ENCODE assay signal across 9 mouse cellular contexts in genomic region chr3:131320184-131320583, GRCm38 (mm10). TPM values are rescaled to one million over a fixed set of nuclear protein-coding genes. Genes with fewer than 3 reads are reported as not detected.
DNase-seq lines count a peak whose midpoint lies in the region; ATAC-seq lines count a peak whose summit lies in the region.
"Had no signal": no experiment of that assay in that cellular context is flagged by ENCODE, and none has a peak within 500 bp of the region (broad histone marks: within the 10 kb centered on the region; RNA-seq: fewer than 3 reads in every experiment).

No protein-coding gene starts in this region.

- H3K27ac ChIP-seq in heart, embryonic 10.5 days, result no peak overlapping the region
- H3K27ac ChIP-seq in forebrain, embryonic 15.5 days (replicated peaks), result no peak overlapping the region
- H3K27ac ChIP-seq: neural tube, embryonic 13.5 days had no signal

- no peaks in the 10 kb centered on the region for H3K9me3 ChIP-seq in heart, embryonic 10.5 days
- H3K9me3 ChIP-seq in forebrain, embryonic 15.5 days, result no peaks in the 10 kb centered on the region
- H3K9me3 ChIP-seq: neural tube, embryonic 13.5 days had no signal

- 6% methylated on average over 3 of the region's 3 CpGs for WGBS in heart, embryonic 10.5 days
- 2% methylated on average over 3 of the region's 3 CpGs for WGBS in forebrain, embryonic 15.5 days

- no peak overlapping the region for H3K9ac ChIP-seq in forebrain, embryonic 15.5 days (replicated peaks)
- H3K9ac ChIP-seq: neural tube, embryonic 13.5 days had no signal

- intact Hi-C loops in left cerebral cortex, postnatal 36 days (cut with DNase I), result loop anchor here (1.0 to 2.0 kb wide), 2 partner anchors 205 to 232 kb away; no protein-coding TSS in a partner anchor

- DNase-seq in heart, adult 18-20 months, result peak; percentile 80 to 92
- no peak for DNase-seq in heart, embryonic 10.5 days (ENCODE audit: low spot score)
- peak; percentile 32 for DNase-seq in c-Kit-positive CD71-positive TER-119-negative erythroid progenitor cells, embryonic 14.5 days (ENCODE audit: low read depth)
- DNase-seq in left cerebral cortex, postnatal 36 days (ENCODE audit: low spot score in 2 of 2), result peak; percentile 48 to 67
- DNase-seq in spleen, postnatal 4 days (ENCODE audit: low spot score in 2 of 2), result peak; percentile 58 to 82

- 0 out of 2 replicates have a peak, but pooled peaks have one; percentile 46 for ATAC-seq in forebrain, embryonic 15.5 days (replicated peaks)
- peak; percentile 73 for ATAC-seq in inflammation-experienced regulatory T-cells, adult 6 months
- peak; percentile 51; the same call in 1 of the 2 replicates for ATAC-seq in monocyte, adult 5-6 weeks (replicated peaks; ENCODE audit: insufficient number of reproducible peaks, low FRiP score, low TSS enrichment, poor library complexity, severe bottlenecking)

- H3K4me1 ChIP-seq in heart, embryonic 10.5 days, result peaks cover 11% of the 10 kb centered on the region
- H3K4me1 ChIP-seq in forebrain, embryonic 15.5 days, result no peaks in the 10 kb centered on the region

- H3K4me3 ChIP-seq in heart, embryonic 10.5 days, result no peak overlapping the region
- no peak overlapping the region for H3K4me3 ChIP-seq in forebrain, embryonic 15.5 days
- H3K4me3 ChIP-seq: neural tube, embryonic 13.5 days had no signal

- H3K4me2 ChIP-seq in forebrain, embryonic 15.5 days (replicated peaks), result no peak overlapping the region
- H3K4me2 ChIP-seq: neural tube, embryonic 13.5 days had no signal

- H3K27me3 ChIP-seq in heart, embryonic 10.5 days (ENCODE audit: insufficient read depth, poor library complexity, severe bottlenecking), result peaks cover 11% of the 10 kb centered on the region
- no peaks in the 10 kb centered on the region for H3K27me3 ChIP-seq in forebrain, embryonic 15.5 days
- H3K27me3 ChIP-seq: neural tube, embryonic 13.5 days had no signal

- no peaks in the 10 kb centered on the region for H3K36me3 ChIP-seq in heart, embryonic 10.5 days
- no peaks in the 10 kb centered on the region for H3K36me3 ChIP-seq in forebrain, embryonic 15.5 days
- H3K36me3 ChIP-seq: neural tube, embryonic 13.5 days had no signal

RNA-seq across cellular contexts. Expression of gene Cyp2u1, which starts 17.2 kb away (rescaled TPM):
- total RNA-seq in heart, adult 18-20 months (2021), result 10 to 100 TPM; 31.5 to 32.9 TPM
- 3.7 and 7.0 TPM in 2 replicates for polyA plus RNA-seq in heart, embryonic 10.5 days (2016; fragmentation: Nextera tagmentation; extraction: Ambion mirVana)
- 4.6 and 6.0 TPM in 2 replicates for polyA plus RNA-seq in forebrain, embryonic 15.5 days (2015; fragmentation: Nextera tagmentation; extraction: Ambion mirVana)
- polyA plus RNA-seq in inflammation-experienced regulatory T-cells, adult 6 months (2017; shearing (Covaris generic)), result 1 to 10 TPM in 2 of 3 experiments, under 1 TPM in 1; 0.68 to 2.3 (median 1.4) TPM
- 10 to 100 TPM; 15.8 to 16.7 TPM for total RNA-seq in left cerebral cortex, postnatal 36 days (2021)
- total RNA-seq in monocyte, adult 5-6 weeks (2017), result 0.39 TPM in 1 of 3 replicates, not detected in the others

RNA-seq across cellular contexts. Expression of gene Hadh, which starts 48.3 kb away (rescaled TPM):
- total RNA-seq in heart, adult 18-20 months (2021), result 100 to 1,000 TPM; 762 to 848 TPM
- 113 and 129 TPM in 2 replicates for polyA plus RNA-seq in heart, embryonic 10.5 days (2016; fragmentation: Nextera tagmentation; extraction: Ambion mirVana)
- polyA plus RNA-seq in forebrain, embryonic 15.5 days (2015; fragmentation: Nextera tagmentation; extraction: Ambion mirVana), result 22.3 and 25.3 TPM in 2 replicates
- 10 to 100 TPM; 59.7 to 85.1 (median 81.0) TPM for polyA plus RNA-seq in inflammation-experienced regulatory T-cells, adult 6 months (2017; shearing (Covaris generic))
- total RNA-seq in left cerebral cortex, postnatal 36 days (2021), result 10 to 100 TPM; 18.7 to 25.0 TPM
- total RNA-seq in monocyte, adult 5-6 weeks (2017), result 12.7 to 23.1 TPM (median 17.3 TPM) in 3 replicates

Comparison
In these comparisons a context has a peak if more than half of its experiments do, and no peak if none do; other contexts are left out.
1. RNA of gene Cyp2u1, which starts 17.2 kb away (total RNA-seq): 31.5 to 32.9 TPM in heart, adult 18-20 months and 15.8 to 16.7 TPM in left cerebral cortex, postnatal 36 days; 0.39 TPM in monocyte, adult 5-6 weeks; every median in the first group is over 10 times any median in the second.
2. RNA of gene Hadh, which starts 48.3 kb away (total RNA-seq): 762 to 848 TPM in heart, adult 18-20 months; 18.7 to 25.0 TPM in left cerebral cortex, postnatal 36 days and 12.7 to 23.1 TPM in monocyte, adult 5-6 weeks; every median in the first group is over 10 times any median in the second.
3. Peak in every context shown above with its lines, with median percentiles within 50 percentile points of each other: ATAC-seq.